Mouse (Mus musculus) limb, embryonic 11.5 days (tissue): ENCODE data around the gene Ccdc34. TPM values are rescaled to one million over a fixed set of nuclear protein-coding genes. Genes with fewer than 3 reads are reported as not detected.

Source experiments
- ATAC-seq: fragments of 200-750 bp; cut with Nextera tagmentation; 2 replicates; pipeline ENCODE4 v1.8.0; 2017; ENCODE audit warnings: low read depth; ENCODE audit not compliant: insufficient number of reproducible peaks, low FRiP score, low TSS enrichment
- DNase-seq: peaks from one replicate; pipeline ENCODE4 v3.0.0-alpha.2; 2015; ENCODE audit warnings: low spot score
- H3K27ac ChIP-seq: fragments of 300-500 bp; sonication (generic); replicated peaks from 2 replicates; pipeline ENCODE4 v1.5.1; 2014; ENCODE audit warnings: low read depth, mild to moderate bottlenecking, low read length
- H3K27me3 ChIP-seq: fragments of 300-500 bp; sonication (generic); 2 replicates; pipeline ENCODE4 v1.6.1; 2014; ENCODE audit warnings: mild to moderate bottlenecking, low read length, mixed read lengths; ENCODE audit not compliant: control insufficient read depth, insufficient read depth
- H3K36me3 ChIP-seq: fragments of 300-500 bp; sonication (generic); 2 replicates; pipeline ENCODE4 v1.6.1; 2014; ENCODE audit warnings: mild to moderate bottlenecking, low read length, moderate library complexity, mixed read lengths; ENCODE audit not compliant: control insufficient read depth, insufficient read depth
- H3K4me1 ChIP-seq: fragments of 300-500 bp; sonication (generic); 2 replicates; pipeline ENCODE4 v1.6.1; 2014; ENCODE audit warnings: low read length, mixed read lengths; ENCODE audit not compliant: control insufficient read depth, insufficient read depth
- H3K4me2 ChIP-seq: fragments of 300-500 bp; sonication (generic); 2 replicates; pipeline ENCODE4 v1.6.1; 2014; ENCODE audit warnings: low read depth, mild to moderate bottlenecking, moderate library complexity; ENCODE audit not compliant: severe bottlenecking
- H3K4me3 ChIP-seq: fragments of 300-500 bp; sonication (generic); 2 replicates; pipeline ENCODE4 v1.5.1; 2014; ENCODE audit warnings: low read depth, low read length
- H3K9ac ChIP-seq: fragments of 300-500 bp; sonication (generic); 2 replicates; pipeline ENCODE4 v1.6.1; 2014; ENCODE audit warnings: mild to moderate bottlenecking, low read length
- H3K9me3 ChIP-seq: fragments of 300-500 bp; sonication (generic); 2 replicates; pipeline ENCODE4 v1.6.1; 2016; ENCODE audit warnings: low read length; ENCODE audit not compliant: control insufficient read depth
- WGBS: fragments of 180-500 bp; shearing (Covaris S2); extraction: QIAGEN DNeasy Blood & Tissue Kit; methylation state at CpG from one replicate; pipeline ENCODE4 v1.1.7; 2014; 5-methylcytosine and 5-hydroxymethylcytosine counted together
- polyA plus RNA-seq: library from polyadenylated mRNA; unstranded; fragments of >200 nt; fragmentation: Nextera tagmentation; extraction: Ambion mirVana; gene quantifications from 2 replicates; pipeline ENCODE4 v1.2.1, GENCODE M21; 2014

Ccdc34 gene
- polyA plus RNA-seq, 1 experiment from 2014 or later = 68.8 TPM

- no peak overlapping the region for H3K9ac ChIP-seq
- no peaks in the 10 kb centered on the region for H3K9me3 ChIP-seq
- H3K27ac ChIP-seq = no peak overlapping the region
- no peak overlapping the region for H3K4me2 ChIP-seq
- WGBS = 82% methylated on average over 6 of the region's 6 CpGs
- no peak for DNase-seq
- no peaks in the 10 kb centered on the region for H3K36me3 ChIP-seq
- H3K27me3 ChIP-seq = no peaks in the 10 kb centered on the region
- no peak for ATAC-seq
- H3K4me1 ChIP-seq = no peaks in the 10 kb centered on the region
- no peak overlapping the region for H3K4me3 ChIP-seq
Observed at GRCm38 (mm10) chr2:110074646-110075452, 57.2 kb downstream of the Ccdc34 start.

- no peak for DNase-seq
- Histone ChIP-seq H3K36me3 (no peaks in the 10 kb centered on the region), H3K4me2 (no peak overlapping the region), H3K9me3 (no peaks in the 10 kb centered on the region), H3K9ac (no peak overlapping the region), H3K4me3 (no peak overlapping the region), H3K27me3 (no peaks in the 10 kb centered on the region), H3K27ac (no peak overlapping the region), H3K4me1 (no peaks in the 10 kb centered on the region)
- no peak for ATAC-seq
- WGBS = 85% methylated on average over 2 of the region's 2 CpGs
Observed at GRCm38 (mm10) chr2:110077240-110077639, 59.6 kb downstream of the Ccdc34 start.

- Histone ChIP-seq H3K27ac (no peak overlapping the region), H3K9ac (no peak overlapping the region), H3K27me3 (no peaks in the 10 kb centered on the region), H3K4me3 (no peak overlapping the region), H3K36me3 (no peaks in the 10 kb centered on the region), H3K9me3 (no peaks in the 10 kb centered on the region), H3K4me2 (no peak overlapping the region), H3K4me1 (no peaks in the 10 kb centered on the region)
- 84% methylated on average over 2 of the region's 2 CpGs for WGBS
- ATAC-seq (no peak), DNase-seq (no peak)
Observed at GRCm38 (mm10) chr2:110077655-110078054, 60.0 kb downstream of the Ccdc34 start.

GRCm38 (mm10) chr2:110080532-110080931, 62.9 kb downstream of the Ccdc34 start:
- no peaks in the 10 kb centered on the region for H3K9me3 ChIP-seq
- no peaks in the 10 kb centered on the region for H3K36me3 ChIP-seq
- H3K9ac ChIP-seq = no peak overlapping the region
- DNase-seq (no peak), ATAC-seq (no peak)
- no peak overlapping the region for H3K4me2 ChIP-seq
- H3K4me1 ChIP-seq = no peaks in the 10 kb centered on the region
- WGBS = 67% methylated on average over 6 of the region's 6 CpGs
- H3K4me3 ChIP-seq = no peak overlapping the region
- H3K27ac ChIP-seq = no peak overlapping the region
- H3K27me3 ChIP-seq = no peaks in the 10 kb centered on the region

- DNase-seq (no peak), ATAC-seq (no peak)
- WGBS = 82% methylated on average over 2 of the region's 2 CpGs
- Histone ChIP-seq H3K27me3 (no peaks in the 10 kb centered on the region), H3K36me3 (no peaks in the 10 kb centered on the region), H3K9ac (no peak overlapping the region), H3K27ac (no peak overlapping the region), H3K4me2 (no peak overlapping the region), H3K9me3 (no peaks in the 10 kb centered on the region), H3K4me3 (no peak overlapping the region), H3K4me1 (no peaks in the 10 kb centered on the region)
Observed at GRCm38 (mm10) chr2:110082975-110083374, 65.4 kb downstream of the Ccdc34 start.

- no peaks in the 10 kb centered on the region for H3K36me3 ChIP-seq
- WGBS = 10% methylated on average over 3 of the region's 3 CpGs
- peak; percentile 89 for ATAC-seq
- H3K9ac ChIP-seq = no peak overlapping the region
- H3K27me3 ChIP-seq = no peaks in the 10 kb centered on the region
- no peak overlapping the region for H3K4me2 ChIP-seq
- H3K4me1 ChIP-seq = no peaks in the 10 kb centered on the region
- peak overlapping the region; percentile 60 for H3K27ac ChIP-seq
- no peak overlapping the region for H3K4me3 ChIP-seq
- no peaks in the 10 kb centered on the region for H3K9me3 ChIP-seq
- DNase-seq = peak; percentile 76
Observed at GRCm38 (mm10) chr2:110085701-110086143, 68.1 kb downstream of the Ccdc34 start.

- Histone ChIP-seq H3K4me3 (no peak overlapping the region), H3K36me3 (no peaks in the 10 kb centered on the region), H3K27ac (no peak overlapping the region), H3K4me1 (no peaks in the 10 kb centered on the region), H3K9me3 (no peaks in the 10 kb centered on the region), H3K4me2 (no peak overlapping the region), H3K9ac (no peak overlapping the region), H3K27me3 (no peaks in the 10 kb centered on the region)
- 86% methylated on average over 3 of the region's 3 CpGs for WGBS
- no peak for DNase-seq
- no peak for ATAC-seq
Observed at GRCm38 (mm10) chr2:110114133-110114532, 96.5 kb downstream of the Ccdc34 start.

- no peak for DNase-seq
- no peak overlapping the region for H3K4me2 ChIP-seq
- H3K27me3 ChIP-seq = no peaks in the 10 kb centered on the region
- 87% methylated on average over 2 of the region's 2 CpGs for WGBS
- no peak overlapping the region for H3K27ac ChIP-seq
- H3K9me3 ChIP-seq = no peaks in the 10 kb centered on the region
- no peaks in the 10 kb centered on the region for H3K36me3 ChIP-seq
- no peak for ATAC-seq
- H3K4me1 ChIP-seq = peaks cover 3% of the 10 kb centered on the region; the same call in 1 of the 2 replicates
- H3K9ac ChIP-seq = no peak overlapping the region
- H3K4me3 ChIP-seq = no peak overlapping the region
Observed at GRCm38 (mm10) chr2:110129396-110129795, 111.8 kb downstream of the Ccdc34 start.
